ENCODE assay signal across 21 mouse cellular contexts in the genomic region with DNA sequence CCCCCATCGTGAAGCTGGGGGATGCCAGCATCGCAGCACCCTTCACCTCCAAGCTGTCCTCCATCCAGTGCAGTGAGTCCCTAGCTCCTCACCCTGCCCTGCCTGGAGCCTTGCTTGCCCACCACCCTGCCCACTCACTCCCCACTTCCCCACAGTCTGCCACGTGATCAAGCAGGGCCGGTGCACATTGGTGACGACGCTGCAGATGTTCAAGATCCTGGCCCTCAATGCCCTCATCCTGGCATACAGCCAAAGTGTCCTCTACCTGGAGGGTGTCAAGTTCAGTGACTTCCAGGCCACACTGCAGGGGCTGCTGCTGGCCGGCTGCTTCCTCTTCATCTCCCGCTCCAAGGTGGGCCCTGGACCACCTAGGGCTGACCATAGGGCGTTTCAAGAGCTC. TPM values are rescaled to one million over a fixed set of nuclear protein-coding genes. Genes with fewer than 3 reads are reported as not detected.
A peak's percentile ranks its signal among the peaks of the same experiment; 100 is the strongest.
DNase-seq lines count a peak whose midpoint lies in the region; ATAC-seq and TF ChIP-seq lines count a peak whose summit lies in the region.
"Had no signal": no experiment of that assay in that cellular context is flagged by ENCODE, and none has a peak within 500 bp of the region (broad histone marks: within the 10 kb centered on the region; RNA-seq: fewer than 3 reads in every experiment).

No protein-coding gene starts in this region.

- peak overlapping the region; percentile 51 for H3K27ac ChIP-seq in liver, postnatal 0 days (ENCODE audit: low read depth)
- peak overlapping the region; percentile 81 for H3K27ac ChIP-seq in bone marrow macrophage, adult 2 months (ENCODE audit: insufficient read depth, low read depth, low read length)
- H3K27ac ChIP-seq: embryonic facial prominence, embryonic 12.5 days; heart, embryonic 10.5 days; hindbrain, embryonic 15.5 days; limb, embryonic 15.5 days; neural tube, embryonic 13.5 days had no signal

- peak; percentile 10 for DNase-seq in cerebellum, adult 9-11 months
- DNase-seq in cerebellum, postnatal 25 days: no peak
- no peak for DNase-seq in liver, postnatal 0 days
- DNase-seq in liver: no peak
- peak; percentile 0 to 4 for DNase-seq in thymus, adult 18-20 months
- DNase-seq in thymus, postnatal 10 days (ENCODE audit: low spot score in 2 of 2): no peak
- DNase-seq: adrenal gland, postnatal 25 days; cerebellum, adult 11 months; cerebellum, postnatal 14 days; forebrain, postnatal 0 days; kidney, postnatal 14 days; left cerebral cortex, postnatal 4 days; lung, adult 18-20 months; lung, postnatal 10 days; midbrain, embryonic 14.5 days had no signal

- TF ChIP-seq POLR2A in bone marrow macrophage, adult 2 months (IDR thresholded peaks at IDR 0.05; ENCODE audit: borderline replicate concordance, low read depth, low read length): no peak

- H3K4me2 ChIP-seq in liver, postnatal 0 days (ENCODE audit: low read depth, low read length): no peak overlapping the region
- H3K4me2 ChIP-seq: embryonic facial prominence, embryonic 12.5 days; hindbrain, embryonic 15.5 days; limb, embryonic 15.5 days; neural tube, embryonic 13.5 days had no signal

- no peak overlapping the region for H3K4me3 ChIP-seq in liver, postnatal 0 days (ENCODE audit: low read depth, low read length)
- H3K4me3 ChIP-seq in bone marrow macrophage, adult 2 months (ENCODE audit: insufficient read depth, low read length): no peak overlapping the region
- H3K4me3 ChIP-seq: embryonic facial prominence, embryonic 12.5 days; heart, embryonic 10.5 days; hindbrain, embryonic 15.5 days; limb, embryonic 15.5 days; neural tube, embryonic 13.5 days had no signal

- TF ChIP-seq CTCF in liver, postnatal 0 days (IDR thresholded peaks at IDR 0.05; ENCODE audit: low read depth): no peak
- TF ChIP-seq CTCF in bone marrow macrophage, adult 2 months (IDR thresholded peaks at IDR 0.05; ENCODE audit: low read depth, low read length): no peak

- H3K4me1 ChIP-seq in liver, postnatal 0 days (ENCODE audit: insufficient read depth): peaks cover 10% of the 10 kb centered on the region
- peaks cover 31% of the 10 kb centered on the region for H3K4me1 ChIP-seq in bone marrow macrophage, adult 2 months (ENCODE audit: control insufficient read depth, insufficient read depth, low read length)

- no peak overlapping the region for H3K9ac ChIP-seq in liver, postnatal 0 days (replicated peaks)
- H3K9ac ChIP-seq: embryonic facial prominence, embryonic 12.5 days; forebrain, postnatal 0 days; hindbrain, embryonic 15.5 days; limb, embryonic 15.5 days; neural tube, embryonic 13.5 days had no signal

- no peak for ATAC-seq in liver, postnatal 0 days
- ATAC-seq: forebrain, postnatal 0 days had no signal

- no peak for TF ChIP-seq EP300 in liver, postnatal 0 days (IDR thresholded peaks at IDR 0.05; ENCODE audit: low read depth)

- H3K36me3 ChIP-seq in liver, postnatal 0 days (replicated peaks; ENCODE audit: insufficient read depth, low read length): peaks cover 69% of the 10 kb centered on the region

- no peaks in the 10 kb centered on the region for H3K27me3 ChIP-seq in liver, postnatal 0 days (ENCODE audit: insufficient read depth, low read length)
- H3K27me3 ChIP-seq: embryonic facial prominence, embryonic 12.5 days; hindbrain, embryonic 15.5 days; limb, embryonic 15.5 days; neural tube, embryonic 13.5 days had no signal

- no peaks in the 10 kb centered on the region for H3K9me3 ChIP-seq in liver, postnatal 0 days (ENCODE audit: low read length)
- H3K9me3 ChIP-seq: embryonic facial prominence, embryonic 12.5 days; heart, embryonic 10.5 days; hindbrain, embryonic 15.5 days; limb, embryonic 15.5 days; neural tube, embryonic 13.5 days had no signal

- 89% methylated on average over 9 of the region's 9 CpGs for WGBS in liver, postnatal 0 days (ENCODE audit: insufficient replicate concordance)

RNA-seq across cellular contexts. Expression of gene Gmip, which starts 3.0 kb away (rescaled TPM):
- polyA plus RNA-seq in liver, postnatal 0 days (2015; fragmentation: Nextera tagmentation; extraction: Ambion mirVana): 6.2 and 7.4 TPM in 2 replicates
- 164 and 201 TPM in 2 replicates for polyA plus RNA-seq in bone marrow macrophage, adult 2 months (2012; ENCODE audit: insufficient read depth, insufficient read length, missing spikeins)

RNA-seq across cellular contexts. Expression of gene Zfp866, which starts 14.5 kb away (rescaled TPM):
- polyA plus RNA-seq in liver, postnatal 0 days (2015; fragmentation: Nextera tagmentation; extraction: Ambion mirVana): 3.6 and 4.6 TPM in 2 replicates
- polyA plus RNA-seq in bone marrow macrophage, adult 2 months (2012; ENCODE audit: insufficient read depth, insufficient read length, missing spikeins): 17.6 and 19.3 TPM in 2 replicates

RNA-seq across cellular contexts. Expression of gene Atp13a1, which starts 14.5 kb away (rescaled TPM):
- 12.9 and 13.8 TPM in 2 replicates for polyA plus RNA-seq in liver, postnatal 0 days (2015; fragmentation: Nextera tagmentation; extraction: Ambion mirVana)
- 25.7 and 31.2 TPM in 2 replicates for polyA plus RNA-seq in bone marrow macrophage, adult 2 months (2012; ENCODE audit: insufficient read depth, insufficient read length, missing spikeins)

RNA-seq across cellular contexts. Expression of gene Lpar2, which starts 16.7 kb away (rescaled TPM):
- 0.04 and 0.05 TPM in 2 replicates for polyA plus RNA-seq in liver, postnatal 0 days (2015; fragmentation: Nextera tagmentation; extraction: Ambion mirVana)
- 0.91 and 1.0 TPM in 2 replicates for polyA plus RNA-seq in bone marrow macrophage, adult 2 months (2012; ENCODE audit: insufficient read depth, insufficient read length, missing spikeins)

RNA-seq across cellular contexts. Expression of gene Pbx4, which starts 26.8 kb away (rescaled TPM):
- polyA plus RNA-seq in liver, postnatal 0 days (2015; fragmentation: Nextera tagmentation; extraction: Ambion mirVana): 2.3 and 2.7 TPM in 2 replicates
- 7.5 and 8.0 TPM in 2 replicates for polyA plus RNA-seq in bone marrow macrophage, adult 2 months (2012; ENCODE audit: insufficient read depth, insufficient read length, missing spikeins)

Comparison
In these comparisons a context has a peak if more than half of its experiments do, and no peak if none do; other contexts are left out.
1. DNase-seq: peak in cerebellum, adult 9-11 months (single experiment) and thymus, adult 18-20 months (2 of 2); none in cerebellum, postnatal 25 days (0 of 2), liver, postnatal 0 days (single experiment), liver (single experiment) and thymus, postnatal 10 days (0 of 2).
2. RNA of gene Gmip, which starts 3.0 kb away (polyA plus RNA-seq): 164 to 201 TPM in bone marrow macrophage, adult 2 months; 6.2 to 7.4 TPM in liver, postnatal 0 days; every median in the first group is over 10 times any median in the second.